Mouse (Mus musculus) megakaryocyte progenitor cell, adult 5-6 weeks (primary cell): ENCODE data around the gene Prep. TPM values are rescaled to one million over a fixed set of nuclear protein-coding genes. Genes with fewer than 3 reads are reported as not detected.

Experiments
- ATAC-seq: replicated peaks from 2 replicates; pipeline ENCODE4 v1.8.0; 2016; ENCODE audit warnings: mild to moderate bottlenecking, moderate TSS enrichment, inconsistent platforms; ENCODE audit not compliant: poor library complexity
- total RNA-seq, 2 experiments: library from RNA; stranded (forward) in 1 of 2; stranded (reverse) in 1 of 2; fragments of 157-497, 149-512 nt in 1 of 2; fragments of 200-1000 nt in 1 of 2; gene quantifications; 2 replicates each; pipeline versions ENCODE4 v1.2.3 to v1.2.4; 2015 to 2017

Prep gene
- total RNA-seq, 2 experiments from 2014 or later: 10.0 to 12.7 TPM

DNA sequence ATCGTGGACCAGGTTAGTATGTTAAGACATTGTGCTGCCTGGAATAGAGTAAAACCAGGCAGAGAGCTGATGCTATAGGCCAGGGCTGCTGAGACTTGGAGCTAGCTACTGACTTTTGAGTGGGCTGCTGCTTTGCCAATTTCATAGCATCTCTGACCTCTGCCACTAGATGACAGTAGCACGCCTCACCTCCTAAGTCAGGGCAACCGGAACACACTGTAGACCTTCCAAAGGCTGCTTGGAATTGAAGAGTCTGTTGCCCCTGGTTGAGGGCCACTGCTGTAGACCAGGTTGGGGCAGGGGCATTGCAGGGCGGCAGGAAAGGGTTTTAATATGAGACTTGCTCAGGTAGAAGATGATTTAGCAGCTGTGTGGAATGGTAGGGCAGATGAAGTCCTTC lies 47.5 kb downstream of the Prep start:
- peak; percentile 63 for ATAC-seq

DNA sequence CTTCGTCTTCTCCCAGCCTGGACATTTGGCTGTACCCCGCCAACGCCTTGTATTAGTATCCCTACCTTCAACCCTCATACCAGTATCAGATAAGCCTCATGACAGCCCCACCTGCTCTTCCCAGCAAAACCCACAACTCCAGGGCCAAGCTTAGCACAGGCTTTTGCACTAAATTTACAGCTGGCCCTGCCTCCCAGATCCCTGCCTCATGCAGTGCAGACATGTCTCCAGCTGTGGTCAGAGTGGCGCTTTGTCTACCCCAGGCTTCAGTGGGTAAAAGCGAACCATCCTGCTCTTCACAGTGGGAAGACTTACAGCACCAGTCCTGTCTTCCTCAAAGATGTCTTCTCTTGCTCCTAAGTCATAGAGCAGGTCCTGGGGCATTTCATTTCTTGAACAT lies 49.8 kb downstream of the Prep start:
- ATAC-seq: no peak

DNA sequence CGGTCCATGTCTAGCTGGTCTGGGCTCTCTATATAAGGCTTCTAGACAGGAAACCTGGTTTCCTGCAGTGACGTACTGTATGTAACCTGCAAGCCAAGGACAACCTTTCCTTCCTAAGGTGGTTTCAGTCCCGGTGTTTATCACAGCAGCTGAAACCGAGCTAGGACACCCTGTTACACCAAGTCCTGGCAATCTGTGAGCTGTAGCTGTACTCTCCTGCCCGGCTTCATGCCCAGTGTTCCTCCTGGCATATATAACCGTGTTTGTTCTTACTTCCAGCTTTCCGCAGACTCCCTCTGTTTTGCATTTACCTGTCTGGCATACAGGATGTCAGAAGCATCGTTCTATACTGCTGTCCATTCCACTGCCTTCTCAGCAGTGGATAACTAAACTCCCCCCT lies 51.4 kb downstream of the Prep start:
- no peak for ATAC-seq

DNA sequence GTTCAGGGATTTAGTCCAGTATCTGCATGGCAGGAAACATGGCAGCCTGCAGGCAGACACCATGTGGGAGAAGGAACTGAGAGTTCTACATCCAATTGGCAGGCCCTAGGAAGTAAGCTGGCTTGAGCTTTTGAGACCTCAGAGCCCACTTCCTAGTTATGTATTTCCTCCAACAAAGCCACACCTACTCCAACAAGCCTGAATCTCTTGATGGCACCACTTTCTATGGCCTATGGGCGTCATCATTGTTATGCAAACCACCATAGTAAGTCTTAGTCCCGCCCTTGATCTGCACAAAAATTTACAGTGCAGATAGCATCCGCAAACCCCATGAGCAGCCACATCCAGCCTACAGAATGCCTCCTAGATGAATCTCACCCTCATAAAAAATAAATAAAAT lies 54.6 kb downstream of the Prep start:
- ATAC-seq: no peak

DNA sequence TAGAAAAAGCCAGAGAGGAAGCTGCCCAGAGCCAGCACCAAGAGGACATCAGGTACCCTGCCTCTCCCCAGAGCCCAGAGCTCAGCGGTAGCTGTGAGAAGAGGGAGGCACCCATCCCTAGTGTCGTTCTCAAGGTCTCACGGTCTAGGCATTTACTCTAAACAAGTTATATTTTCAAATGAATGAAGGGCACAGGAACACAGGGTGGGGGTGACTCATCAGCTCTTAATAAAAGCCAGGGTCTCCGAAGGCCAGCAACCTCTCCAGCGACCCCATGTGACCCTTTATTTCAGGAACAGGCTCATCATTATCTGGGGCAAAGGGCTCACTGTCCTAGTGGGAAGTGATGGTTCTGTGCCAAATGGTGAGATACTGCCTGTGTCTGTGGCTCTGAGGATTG lies 55.5 kb downstream of the Prep start:
- no peak for ATAC-seq

DNA sequence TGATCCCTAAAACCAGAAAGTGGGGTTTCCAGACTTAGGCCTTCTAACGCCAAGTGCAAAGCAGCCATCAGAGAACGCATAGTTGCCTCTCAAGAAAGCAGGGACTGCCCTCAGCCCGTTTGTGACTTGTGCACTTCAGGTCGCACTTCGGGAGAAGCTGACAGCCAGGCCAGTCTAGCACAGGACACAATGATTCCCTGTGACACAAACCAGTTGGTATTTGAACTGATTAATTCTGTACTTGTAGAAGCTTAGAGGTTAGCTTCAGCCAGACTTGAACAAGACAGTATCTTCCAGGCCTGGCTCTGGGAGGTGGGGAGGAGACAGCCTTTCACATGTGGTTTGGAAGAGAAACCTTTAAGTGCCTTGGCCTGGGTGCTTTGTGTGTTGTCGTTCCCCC lies 56.0 kb downstream of the Prep start:
- no peak for ATAC-seq

DNA sequence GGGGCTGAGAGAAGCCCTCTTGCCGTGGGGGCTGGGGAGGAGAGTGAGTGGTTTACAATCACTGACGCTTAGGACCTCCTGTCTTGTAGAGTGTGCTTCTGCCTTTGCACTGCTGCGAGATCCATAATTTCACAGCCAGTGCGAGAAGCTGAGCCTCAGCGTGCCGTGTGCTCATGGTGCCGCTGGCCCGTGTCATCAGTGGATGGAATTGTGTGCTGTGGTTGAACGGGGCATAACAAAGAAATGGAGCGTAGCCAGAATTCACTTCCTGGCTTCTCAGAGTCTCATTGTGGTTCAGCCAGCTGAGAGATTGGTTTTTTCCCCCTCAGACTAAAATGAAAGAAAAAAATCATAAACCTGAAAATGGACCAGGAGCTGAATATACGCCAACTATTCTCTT lies 62.1 kb downstream of the Prep start:
- ATAC-seq: peak; percentile 14; the same call in 1 of the 2 replicates

DNA sequence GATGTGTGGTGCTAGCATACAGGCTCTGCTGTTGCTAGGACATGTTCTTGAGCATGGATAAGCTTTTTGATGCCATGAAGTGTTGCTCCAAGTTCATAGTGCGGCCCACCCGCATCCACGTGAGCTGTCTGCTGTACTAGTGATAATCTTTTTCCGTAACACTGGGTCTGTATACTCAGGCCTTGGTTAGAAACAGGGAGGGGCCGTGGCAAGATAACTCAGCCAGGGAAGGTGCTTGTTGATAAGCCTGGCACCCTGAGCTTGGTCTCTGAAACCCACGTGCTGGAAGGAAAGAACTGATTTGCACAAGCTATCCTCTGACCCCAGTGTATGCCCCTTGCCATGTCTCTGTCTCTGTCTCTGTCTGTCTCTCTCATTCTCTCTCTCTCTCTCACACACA lies 63.0 kb downstream of the Prep start:
- ATAC-seq: peak; percentile 91

DNA sequence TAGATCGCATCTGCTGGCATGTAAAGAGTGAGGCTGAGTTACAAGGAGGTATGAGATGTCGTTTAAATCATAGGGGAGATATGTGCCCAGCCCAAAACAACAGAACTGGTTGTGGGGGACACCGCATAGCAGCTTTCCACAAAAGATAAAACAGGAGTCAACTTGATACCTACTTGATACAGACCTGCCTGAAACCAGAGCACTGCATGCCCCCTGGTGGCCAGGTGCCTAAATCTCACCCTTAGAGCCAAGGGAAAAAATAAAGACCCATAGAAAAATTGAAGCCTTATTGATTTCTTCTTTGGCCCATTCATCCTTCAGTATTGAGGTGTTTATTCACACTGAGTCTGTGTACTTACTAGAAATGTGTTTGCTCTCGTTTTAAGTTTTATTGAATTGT lies 65.4 kb downstream of the Prep start:
- peak; percentile 35 for ATAC-seq

DNA sequence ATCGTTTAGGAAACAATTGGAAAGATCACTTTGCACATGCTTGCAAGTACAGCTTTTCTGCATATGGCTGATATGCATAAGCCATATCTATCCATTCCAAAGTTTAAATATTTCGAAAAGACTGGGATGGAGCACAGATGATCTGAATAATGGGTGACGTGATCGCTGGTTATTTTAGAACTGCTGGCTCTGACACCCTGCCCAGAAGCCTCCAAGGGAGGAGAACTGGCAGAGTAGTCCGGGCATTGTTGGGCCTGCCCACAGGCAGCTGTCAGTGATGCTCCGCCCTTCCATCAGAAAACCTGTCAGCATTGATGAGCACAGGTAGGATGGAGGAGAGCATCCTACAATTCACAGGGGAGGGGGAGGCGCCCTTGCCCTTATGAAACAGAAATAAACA lies 69.8 kb downstream of the Prep start:
- ATAC-seq: no peak

DNA sequence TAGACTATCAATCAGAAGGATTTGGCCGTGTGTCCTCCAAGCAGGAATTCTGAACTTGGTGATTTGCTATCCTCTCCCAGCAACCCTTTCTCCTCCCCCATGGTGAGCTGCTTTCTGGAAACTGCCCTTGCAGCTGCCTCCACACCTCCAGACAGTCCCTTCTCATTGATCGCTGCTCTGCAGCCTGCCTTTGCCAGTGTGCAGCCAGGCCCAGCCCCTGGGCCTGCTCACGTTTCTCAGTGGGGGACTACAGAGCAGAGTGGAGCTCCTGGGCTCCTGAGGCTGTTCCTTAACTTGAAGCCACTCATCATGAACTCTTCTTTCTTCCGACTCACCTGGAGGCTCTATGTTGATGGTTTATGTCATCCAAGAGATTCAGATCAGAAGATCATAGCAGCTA lies 72.9 kb downstream of the Prep start:
- ATAC-seq: no peak

DNA sequence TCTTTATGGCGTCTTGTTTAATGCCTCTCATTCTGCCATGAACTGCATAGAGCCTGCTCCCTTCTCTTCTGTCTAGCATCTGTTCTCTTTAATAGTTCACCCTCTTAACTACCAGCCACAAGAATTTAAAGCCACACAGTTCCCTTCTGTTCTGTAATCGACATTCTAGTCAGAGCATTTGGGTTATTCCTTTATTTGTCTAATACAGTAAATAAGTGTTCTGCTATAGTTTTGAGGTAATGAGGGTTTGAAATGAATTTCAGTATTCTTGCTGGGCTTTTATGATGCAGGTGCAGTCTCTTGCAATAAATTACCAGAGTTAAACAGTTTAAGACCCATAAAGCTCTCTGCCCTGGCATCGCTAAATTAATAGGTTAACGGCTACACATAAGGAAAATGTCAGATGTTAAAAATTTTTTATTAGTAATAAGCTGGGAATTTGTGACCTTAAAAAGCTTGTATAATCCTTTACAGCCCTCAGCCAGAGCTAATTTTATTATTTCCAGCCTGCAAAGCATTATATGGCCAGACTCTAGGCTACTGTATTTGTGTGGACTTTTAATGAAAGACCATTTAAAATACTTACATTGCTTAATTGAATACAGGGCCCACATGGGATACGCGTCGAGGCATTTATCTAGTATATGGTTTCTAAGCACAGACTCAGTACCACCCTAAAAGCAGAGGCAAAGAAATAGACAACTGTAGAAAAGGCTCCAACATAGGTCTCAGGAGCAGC lies 73.6 kb downstream of the Prep start:
- no peak for ATAC-seq

DNA sequence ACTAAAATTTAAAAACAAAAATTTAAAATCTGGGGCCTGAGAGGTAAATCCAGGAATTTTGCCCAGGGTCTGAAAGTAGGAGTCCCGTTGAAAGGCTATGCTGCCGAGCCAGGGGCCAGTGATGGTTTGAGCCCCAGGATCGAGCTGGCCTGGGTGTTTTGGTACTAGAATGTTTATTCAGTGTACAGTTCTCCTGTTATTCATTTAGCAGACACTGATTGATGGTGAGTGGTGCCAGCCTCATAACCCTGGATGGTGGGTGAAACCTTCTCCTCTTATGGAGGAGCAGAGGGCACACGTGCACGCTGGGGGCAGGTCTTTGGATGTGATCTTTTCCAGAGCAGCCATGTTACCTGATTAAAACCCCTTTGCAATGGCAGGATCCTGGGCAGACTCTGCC lies 75.4 kb downstream of the Prep start:
- no peak for ATAC-seq

DNA sequence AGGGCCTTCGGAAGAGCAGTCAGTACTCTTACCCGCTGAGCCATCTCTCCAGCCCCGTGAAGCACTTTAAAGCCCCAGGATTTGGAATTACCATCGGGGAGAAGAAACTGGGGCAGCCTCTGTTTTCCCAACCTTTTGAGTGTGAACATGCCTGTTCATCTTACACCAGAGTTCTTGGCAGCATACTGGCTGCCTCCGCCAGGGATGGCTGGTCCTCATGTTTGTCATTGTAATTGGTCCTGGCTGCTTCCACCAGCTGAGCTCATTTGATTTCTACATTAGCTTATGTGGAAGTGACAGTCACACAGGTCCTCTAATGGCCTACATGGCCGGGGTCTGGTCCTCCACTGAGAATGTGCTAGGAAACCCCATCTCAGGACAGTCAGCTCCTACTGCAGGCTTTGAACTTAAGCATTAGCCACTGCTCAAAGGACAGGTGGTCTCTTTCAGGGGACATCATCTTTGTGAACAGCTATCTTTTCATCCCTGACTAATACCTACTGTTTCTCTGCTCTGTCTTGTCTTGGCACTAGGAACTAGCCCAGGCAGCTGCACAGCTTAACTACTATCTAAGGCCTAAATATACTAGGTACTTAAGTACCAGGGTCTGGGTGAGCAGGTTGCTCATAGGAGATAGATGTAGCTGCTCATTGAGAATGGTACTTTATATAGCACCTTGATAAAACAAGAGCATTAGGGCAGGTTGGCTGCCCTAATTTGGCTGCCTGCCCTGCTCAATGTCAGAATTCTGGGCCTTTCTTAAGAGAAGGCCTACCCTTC lies 77.2 kb downstream of the Prep start:
- no peak for ATAC-seq

DNA sequence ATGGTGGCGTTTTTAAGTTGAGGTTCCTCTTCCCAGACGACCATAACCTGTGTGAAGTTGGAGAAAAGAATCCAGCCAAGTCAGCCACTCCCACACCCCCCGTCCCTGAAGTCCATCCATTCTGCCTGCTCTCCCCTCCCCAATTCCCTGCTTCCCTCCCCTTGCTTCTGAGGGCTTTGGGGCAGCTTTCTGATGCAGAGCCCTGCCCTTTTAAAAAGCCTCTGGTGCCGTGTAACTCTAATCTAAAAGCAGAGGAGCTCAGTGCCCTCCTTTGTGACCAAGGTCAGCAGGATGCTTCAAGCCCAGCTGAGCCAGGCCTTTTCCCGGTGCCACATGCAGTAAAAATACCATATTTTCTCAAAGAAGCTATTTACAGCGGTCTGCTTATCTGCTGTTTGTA lies 79.8 kb downstream of the Prep start:
- ATAC-seq: no peak

DNA sequence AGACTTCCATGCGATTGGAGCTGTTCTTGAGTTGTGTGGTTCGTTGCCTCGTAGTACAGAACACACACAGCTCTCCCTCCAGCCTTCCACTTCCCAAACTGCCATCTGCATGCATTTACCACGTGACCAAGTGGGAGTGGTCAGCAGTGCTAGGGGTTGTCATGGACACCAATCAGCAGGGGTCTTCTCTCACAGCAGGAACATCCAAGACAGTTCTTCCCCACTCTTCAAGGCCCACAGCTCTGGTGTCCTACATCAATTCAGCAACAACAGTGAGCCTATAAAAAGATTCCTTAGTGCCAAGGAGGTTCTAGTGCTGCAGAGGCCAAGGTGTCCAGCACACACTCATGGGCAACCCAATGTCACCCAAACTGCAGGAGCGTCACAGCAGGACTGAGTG lies 84.1 kb downstream of the Prep start:
- no peak for ATAC-seq

DNA sequence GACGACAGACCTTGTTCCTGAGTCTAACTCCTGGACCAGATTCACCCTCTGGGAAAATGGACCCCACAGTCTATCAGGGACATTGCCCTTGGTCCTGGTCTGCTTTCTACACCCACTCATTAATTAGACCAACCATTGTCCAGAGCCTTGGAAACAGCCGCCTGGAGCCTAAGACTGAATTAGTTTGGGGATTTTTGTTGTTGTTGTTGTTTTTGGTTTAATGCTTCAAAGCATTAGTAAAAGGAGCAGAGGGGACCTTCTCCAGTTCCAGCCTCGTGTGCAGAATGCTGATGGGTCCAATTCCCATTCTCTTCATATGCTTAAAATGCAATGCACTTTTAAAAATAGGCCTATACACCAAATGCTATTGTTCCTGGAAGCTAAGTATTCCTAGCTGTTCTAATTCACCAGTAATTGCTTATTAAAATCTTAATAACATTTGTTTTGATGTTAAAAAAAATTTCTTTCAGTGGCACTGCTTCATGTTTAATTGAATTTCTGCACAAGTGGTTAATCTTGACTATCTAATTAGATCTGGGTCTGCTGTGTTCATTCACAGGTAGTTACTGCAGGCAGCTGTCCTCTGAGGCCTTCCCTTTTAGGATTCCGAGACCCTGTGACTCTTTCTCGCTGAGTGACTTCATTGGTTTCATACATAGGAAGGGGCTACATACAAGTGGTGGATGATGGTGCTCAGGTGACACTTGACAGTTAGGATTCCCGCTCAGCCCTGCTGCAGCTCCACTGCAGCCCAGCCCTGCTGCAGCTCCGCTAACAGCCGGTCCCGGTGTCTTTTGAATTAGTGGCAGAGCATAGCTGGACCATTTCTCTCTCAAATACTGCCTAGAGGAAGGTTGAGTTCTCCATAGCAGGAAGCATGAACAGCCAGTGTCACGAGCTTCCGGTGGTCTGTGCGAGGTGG lies 85.0 kb downstream of the Prep start:
- no peak for ATAC-seq

DNA sequence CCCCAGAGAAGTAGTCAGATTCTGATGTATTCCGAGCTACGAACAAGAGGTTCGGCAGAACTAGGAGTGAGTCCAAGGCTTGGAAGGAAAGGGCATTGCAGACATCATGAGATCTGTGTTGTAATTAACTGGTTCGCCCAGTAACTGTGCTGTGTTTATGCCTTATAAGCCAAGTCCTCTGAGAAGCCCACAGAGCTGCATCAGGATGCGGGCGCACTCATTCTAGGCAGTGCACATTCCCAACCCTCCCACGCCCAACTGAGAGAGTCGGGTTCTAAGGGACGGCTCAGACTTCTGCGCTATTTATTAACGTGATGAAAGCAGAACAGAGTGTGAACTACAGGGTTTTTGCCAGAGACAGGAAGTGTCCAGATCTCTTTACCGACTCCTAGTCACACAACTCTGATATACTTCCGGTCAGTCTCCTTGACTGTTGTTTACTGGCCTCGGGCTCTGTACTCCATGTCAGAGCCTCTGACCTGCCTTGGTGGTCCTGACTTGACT lies 87.6 kb downstream of the Prep start:
- no peak for ATAC-seq

DNA sequence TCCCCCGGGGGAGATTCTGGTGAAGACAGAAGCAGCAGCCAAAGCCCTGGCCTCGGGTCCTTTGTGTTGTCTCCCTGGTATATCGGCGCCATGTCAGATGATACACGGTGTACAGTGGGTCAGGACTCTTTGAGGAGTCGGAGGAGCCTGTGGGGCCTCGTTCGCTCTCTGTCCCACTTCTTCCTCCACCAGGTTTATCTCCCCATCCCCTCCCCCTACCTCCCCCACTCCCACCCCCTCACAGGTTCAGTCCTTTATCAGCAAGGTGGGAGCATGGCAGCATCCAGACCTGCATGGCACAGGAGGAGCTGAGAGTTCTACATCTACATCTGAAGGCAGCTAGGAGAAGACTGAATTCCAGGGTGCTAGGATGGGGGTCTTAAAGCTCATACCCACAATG lies 98.8 kb downstream of the Prep start:
- no peak for ATAC-seq

DNA sequence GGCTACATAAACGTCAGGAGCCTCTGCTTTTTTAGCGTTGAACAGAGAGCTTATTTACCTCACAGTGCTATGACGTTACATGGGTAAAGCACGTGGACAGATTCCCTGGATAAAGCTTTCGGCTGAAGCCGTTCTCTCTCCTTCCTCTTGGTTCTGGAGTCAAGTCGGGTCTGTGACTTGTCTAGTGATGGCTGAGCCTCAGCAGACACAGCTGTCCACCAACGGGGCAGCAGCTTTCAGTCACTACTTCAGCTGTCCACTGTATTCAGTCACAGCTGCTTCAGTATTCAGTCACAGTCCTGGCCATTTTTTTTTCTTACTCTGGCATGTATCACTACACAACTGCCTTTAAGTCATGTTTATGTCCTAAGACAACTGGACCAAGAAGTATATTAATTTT lies 106.9 kb downstream of the Prep start:
- ATAC-seq: no peak

DNA sequence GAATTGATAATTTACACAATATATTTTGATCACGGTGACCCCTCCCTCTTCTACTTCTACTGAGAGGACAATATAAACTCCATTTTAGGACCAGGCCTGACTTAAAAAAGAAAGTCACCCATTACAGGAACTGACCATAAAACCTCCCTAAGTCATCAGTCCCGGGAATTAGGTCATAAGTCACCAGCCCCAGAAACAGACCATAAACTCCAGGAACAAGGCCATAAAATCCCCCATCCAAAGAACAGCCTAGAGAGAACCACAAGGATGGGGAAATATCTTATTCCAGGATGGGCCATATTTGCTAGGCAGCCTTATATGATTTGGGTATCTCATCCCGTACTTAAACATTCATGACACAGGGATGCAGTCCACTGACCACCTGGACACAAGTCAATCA lies 107.3 kb downstream of the Prep start:
- no peak for ATAC-seq
